Mouse (Mus musculus) WW6 (cell line): ENCODE results near the gene B3galt4.

Source experiments
- DNase-seq: peaks from one replicate; pipeline ENCODE4 v3.0.0-alpha.2; 2013; ENCODE audit warnings: low read depth, low spot score

B3galt4 gene

DNA sequence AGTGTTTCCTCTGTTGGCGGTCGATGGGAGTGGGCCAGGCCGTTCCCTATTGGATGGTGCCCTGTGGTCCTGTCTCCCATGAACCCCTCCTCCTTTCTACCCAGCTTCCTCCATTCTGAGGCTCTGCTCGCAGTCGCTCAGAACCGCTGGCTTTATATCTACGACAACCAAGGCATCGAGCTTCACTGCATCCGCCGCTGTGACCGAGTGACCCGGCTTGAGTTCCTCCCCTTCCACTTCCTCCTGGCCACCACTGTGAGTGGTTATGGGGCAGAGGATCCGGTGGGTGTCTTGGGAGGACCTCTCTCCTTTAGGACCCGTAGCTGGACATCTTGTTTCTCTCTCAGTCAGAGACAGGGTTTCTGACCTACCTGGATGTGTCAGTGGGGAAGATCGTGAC is 7.8 kb downstream of the B3galt4 start:
- no peak for DNase-seq

DNA sequence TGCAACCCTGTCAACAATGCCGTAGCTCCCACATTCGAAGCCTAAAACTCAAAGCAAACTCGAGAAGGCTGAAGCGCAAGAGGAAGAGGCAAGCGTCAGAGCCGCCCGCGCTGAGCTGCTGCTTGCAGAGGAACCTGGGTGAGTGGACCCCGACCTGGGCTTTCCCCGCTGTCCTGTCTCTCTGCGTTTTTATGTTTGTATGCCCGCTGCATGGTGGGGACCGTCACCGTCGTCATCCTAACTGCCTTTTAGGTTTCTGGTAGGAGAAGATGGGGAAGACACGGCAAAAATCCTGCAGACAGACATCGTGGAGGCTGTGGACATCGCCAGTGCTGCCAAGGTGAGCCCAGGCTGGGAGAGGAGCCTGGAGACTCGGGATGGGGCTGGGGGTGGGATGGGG is 9.9 kb downstream of the B3galt4 start:
- DNase-seq: no peak

DNA sequence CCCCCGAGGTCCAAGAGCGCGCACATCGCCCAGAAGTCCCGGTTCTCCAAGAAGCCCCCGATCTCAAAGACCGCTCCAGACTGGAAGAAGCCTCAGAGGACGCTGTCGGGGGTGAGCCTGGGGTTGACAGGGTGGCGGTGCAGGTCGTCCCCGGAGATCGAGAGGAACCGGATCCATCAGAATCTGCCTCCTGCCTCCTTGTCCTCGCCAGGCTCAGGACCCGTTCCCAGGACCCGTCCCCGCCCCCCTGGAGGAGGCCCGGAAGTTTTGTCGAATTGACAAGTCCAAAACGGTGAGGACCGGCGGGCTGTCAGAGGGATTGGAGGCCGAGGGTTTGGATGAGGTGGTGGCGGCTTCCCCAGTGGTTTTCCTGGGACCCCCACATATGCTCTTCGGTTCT is 10.3 kb downstream of the B3galt4 start:
- DNase-seq: no peak

DNA sequence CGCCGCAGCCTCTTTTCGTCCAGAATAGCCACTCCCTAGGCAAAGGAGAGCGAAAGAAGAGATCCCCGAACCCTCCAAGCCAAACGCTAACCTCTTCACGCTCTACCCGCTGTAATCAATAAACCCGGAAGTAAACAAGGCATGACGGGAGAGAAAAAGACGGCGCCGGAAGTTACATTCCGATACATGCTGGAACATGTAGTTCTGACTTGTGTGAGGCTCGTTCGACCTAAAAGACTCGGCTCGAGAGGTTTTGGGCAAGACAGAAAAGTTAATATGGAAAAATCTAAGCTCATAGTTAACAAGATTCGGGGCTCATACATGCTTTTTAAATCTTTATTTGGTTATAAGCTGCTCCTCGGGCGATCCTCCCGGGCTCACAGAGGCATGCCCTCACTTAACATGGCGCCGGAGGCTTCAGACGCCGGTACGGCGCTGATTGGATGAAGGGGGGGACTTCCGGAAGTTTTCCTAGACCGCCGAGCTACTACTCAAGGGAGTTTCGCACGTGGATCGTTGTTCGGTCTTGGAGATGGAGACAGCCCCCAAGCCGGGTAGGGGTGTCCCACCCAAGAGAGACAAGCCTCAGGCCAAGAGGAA is 11.0 kb downstream of the B3galt4 start, which contains the start of the genes Pfdn6 and Wdr46:
Gene Pfdn6 (minus strand): TSS at position 138 of the 600 bp plus-strand sequence.
Gene Wdr46 (plus strand): TSS at position 455 of the 600 bp plus-strand sequence.
- DNase-seq: no peak

- DNase-seq: no peak
Observed at GRCm38 (mm10) chr17:33938783-33939182, 12.5 kb downstream of the B3galt4 start.

- no peak for DNase-seq
Observed at GRCm38 (mm10) chr17:33936993-33937392, 14.3 kb downstream of the B3galt4 start.

DNA sequence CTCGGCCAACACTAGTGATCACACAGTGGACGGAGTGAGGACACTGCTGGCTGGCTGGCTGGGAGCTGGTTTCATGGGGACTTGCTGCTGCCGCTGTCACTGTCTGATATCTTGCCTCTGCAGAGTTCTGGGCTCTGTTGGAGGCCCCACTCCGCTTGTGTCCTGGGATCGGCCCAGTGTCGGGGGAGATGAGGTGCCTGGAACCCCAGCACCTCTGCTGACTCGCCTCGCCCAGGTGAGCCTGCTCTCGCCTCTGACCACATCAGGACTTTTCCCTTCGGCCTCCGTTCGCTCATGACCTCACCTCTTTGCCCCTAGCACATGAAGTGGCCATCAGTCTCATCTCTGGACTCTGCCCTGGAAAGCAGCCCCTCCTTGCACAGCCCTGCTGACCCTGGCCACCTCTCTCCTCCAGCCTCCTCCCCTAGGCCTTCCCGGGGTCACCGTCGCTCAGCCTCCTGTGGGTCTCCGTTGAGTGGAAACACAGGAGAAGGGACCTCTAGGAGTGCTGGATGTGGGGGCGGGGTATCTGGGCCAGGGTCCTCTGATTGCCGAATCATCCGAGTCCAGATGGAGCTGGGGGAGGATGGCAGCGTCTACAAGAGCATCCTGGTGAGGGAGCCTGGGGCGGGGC is 15.7 kb downstream of the B3galt4 start:
- DNase-seq: no peak

DNA sequence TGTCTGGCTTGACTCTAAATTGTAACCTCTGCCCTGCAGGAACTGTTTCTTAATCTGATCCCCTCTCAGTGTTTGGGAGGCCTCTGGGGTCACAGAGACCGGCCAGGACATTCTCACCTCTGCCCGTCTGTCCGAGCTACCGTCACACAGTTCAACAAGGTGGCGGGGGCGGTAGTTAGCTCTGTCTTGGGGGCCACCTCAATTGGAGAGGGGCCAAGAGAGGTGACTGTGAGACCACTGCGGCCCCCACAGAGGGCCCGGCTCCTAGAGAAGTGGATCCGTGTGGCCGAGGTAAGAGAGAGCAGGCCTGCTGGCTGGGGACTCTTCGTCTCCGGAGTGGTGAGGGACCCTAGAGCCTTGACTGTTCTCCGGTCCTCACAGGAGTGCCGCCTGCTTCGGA is 18.3 kb downstream of the B3galt4 start:
- DNase-seq: no peak

DNA sequence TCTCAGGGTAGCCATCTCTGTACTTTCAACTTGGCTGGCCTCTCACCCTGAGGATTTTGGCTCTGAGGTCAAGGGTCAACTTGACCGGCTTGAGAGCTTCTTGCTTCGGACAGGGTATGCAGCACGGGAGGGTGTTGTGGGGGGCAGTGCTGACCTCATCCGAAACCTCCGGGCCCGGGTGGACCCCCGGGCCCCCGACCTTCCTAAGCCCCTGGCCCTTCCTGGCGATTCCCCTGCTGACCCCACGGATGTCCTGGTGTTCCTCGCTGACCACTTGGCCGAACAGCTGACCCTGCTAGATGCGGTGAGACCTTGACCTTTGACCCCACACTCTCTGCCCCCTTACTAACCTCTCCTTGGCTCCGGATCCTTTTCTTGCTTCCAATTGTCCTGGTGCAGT is 18.8 kb downstream of the B3galt4 start:
- DNase-seq: no peak

GRCm38 (mm10) chr17:33931947-33932346 is 19.3 kb downstream of the B3galt4 start:
- DNase-seq: no peak

DNA sequence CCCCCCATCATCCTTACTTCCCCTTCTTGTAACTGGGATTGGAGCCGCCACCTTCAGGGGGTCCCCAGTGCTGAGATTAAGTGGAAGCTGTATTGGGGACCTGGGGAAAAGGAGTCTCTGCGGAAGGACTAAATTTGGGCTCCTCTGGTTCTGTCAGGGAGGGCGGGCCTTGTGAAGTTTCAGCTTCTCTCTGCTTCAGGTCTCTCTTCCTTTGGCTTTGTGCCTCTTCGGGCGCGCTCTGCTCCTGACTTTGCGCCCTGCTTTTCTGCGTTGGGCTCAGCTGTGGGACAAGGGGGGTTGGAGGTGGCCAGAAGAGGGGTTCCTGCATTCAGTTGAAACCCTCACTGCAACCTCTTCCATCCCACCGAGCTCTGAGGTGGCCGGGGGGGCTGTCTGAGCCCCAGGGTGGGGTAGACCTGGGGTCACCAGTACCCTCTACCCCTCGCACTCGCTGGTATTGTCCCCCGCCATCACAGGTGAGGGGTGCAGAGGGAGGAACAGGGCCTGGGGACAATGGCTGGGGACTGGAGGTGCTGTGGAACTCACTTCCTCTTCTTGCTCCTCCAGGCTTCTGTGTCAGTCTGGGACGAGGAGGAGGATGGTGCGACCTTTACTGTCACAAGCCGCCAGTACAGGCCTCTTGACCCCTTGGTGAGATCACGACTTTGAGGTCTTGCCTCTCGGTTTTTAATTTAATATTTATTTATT is 20.0 kb downstream of the B3galt4 start:
- no peak for DNase-seq

DNA sequence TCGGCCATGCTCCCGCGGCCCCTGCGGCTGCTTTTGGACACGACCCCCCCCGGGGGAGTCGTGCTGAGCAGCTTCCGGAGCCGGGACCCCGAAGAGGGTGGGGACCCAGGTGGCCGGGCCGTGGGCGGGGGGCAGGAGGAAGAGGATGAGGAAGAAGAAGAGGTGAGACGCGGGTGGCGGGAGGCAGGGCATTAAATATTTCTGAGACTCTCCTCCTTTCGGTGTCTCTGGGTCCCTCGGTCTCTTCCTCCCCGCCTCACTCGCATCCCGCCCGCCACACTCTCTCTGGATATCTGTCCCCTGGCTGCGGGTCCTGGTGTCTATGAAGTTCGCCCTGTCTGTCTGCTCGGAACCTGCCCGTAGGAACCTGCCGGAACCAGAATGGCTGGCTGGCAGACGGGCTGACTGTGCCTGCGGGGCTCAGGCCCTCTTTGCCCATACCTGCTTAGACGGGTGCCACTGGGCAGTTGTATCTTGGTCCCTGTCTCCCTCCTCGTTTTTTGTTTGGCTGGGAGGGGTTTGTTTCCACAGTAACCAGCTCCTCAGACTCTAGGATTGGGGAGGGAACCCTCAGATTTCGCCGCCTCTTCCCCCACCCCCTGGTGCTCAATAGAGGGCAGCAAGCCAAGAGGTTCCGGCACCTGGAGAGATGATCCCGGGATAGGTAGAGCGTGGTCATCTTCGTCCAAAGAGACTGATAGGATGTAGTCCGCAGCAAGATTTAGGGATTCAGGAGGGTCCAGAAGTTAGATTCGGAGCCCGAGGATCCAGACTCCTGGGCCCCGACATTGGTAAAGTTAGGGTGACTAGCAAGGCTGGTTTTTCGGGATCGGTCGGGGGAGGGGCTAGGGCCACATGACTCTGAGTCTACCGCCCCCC is 20.8 kb downstream of the B3galt4 start:
- no peak for DNase-seq

GRCm38 (mm10) chr17:33929371-33930279 is 21.7 kb downstream of the B3galt4 start, which contains the start of gene Rgl2:
Gene Rgl2, plus strand, starts transcription at chr17:33929543.
- peak; percentile 88 for DNase-seq

GRCm38 (mm10) chr17:33928251-33928947 is 22.9 kb downstream of the B3galt4 start:
- DNase-seq: no peak

GRCm38 (mm10) chr17:33926207-33926932 is 24.9 kb downstream of the B3galt4 start:
- DNase-seq: no peak

DNA sequence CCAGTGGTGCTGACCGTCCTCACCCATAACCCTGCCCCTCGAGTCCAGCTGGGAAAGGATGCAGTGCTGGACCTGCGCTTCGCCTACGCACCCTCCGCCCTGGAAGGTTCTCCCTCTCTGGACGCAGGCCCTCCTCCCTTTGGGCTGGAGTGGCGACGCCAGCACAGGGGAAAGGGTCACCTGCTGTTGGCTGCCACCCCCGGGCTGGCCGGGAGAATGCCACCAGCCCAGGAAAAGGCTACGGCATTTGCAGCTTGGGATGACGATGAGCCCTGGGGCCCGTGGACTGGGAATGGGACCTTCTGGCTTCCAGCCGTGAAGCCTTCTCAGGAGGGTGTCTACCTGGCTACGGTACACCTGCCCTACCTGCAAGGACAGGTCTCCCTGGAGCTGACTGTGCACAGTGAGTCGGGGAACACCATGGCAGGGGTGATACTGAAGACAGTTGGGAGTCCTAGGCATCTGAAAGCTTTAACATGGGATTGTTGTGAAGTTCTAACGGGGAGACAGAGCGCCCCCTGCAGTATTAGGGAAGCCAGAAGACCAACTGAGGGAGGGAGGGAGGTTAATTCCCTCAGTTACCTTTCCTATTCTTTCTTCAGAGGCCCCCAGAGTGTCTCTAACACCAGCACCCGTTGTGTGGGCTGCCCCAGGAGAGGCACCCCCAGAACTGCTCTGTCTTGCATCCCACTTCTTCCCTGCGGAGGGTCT is 25.7 kb downstream of the B3galt4 start:
- DNase-seq: no peak

DNA sequence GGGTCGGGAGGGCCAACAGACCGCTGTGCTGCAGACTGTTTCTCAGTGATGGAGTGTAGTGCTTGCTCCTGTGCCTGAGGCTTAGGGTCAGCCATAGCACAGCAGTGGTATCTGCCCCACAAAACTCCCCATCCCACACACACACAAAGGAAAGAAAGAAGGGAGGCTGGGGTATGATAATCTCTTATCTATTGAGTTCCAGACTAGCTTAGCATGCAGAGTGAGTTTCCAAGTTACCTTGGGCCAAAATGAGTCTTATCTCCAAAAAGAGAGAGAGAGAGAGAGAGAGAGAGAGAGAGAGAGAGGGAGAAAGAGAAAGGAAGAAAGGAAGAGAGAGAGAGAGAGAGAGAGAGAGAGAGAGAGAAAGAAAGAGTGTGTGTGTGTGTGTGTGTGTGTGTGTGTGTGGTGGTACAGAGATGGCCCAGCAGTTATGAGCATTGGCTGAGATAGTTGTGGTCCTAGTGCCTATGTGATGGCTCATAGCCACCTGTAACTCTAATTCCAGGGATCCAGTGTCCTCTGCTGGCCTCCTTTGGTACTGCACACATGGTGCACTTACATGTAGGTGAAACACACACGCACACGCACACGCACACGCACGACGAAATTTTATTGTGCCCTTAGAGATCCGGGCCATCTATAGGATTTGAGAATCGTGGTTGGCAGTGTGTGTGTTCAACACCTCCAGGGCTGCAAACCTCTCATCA is 26.6 kb downstream of the B3galt4 start:
- DNase-seq: no peak

DNA sequence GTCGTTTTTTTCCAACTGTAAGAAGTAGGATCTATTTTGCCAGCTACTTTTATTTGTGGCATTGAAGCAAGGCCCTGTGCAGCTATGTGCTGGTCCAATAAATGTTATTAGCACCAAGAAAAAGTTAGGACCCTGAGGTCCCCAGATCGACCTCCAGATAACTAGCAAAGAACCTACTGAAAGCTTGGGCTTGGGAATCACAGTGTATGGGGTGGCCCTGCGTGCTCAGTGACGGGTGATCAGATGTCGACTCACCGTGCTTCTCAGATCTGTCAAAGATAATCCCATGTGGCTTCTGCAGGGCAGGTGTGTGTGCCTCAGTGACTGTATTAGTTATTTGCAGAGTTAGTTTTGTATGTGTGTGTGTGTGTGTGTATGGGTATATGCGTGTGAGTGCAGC is 29.9 kb downstream of the B3galt4 start:
- no peak for DNase-seq
